Mouse (Mus musculus): ENCODE data around the gene Bcl2l15. TPM values are rescaled to one million over a fixed set of nuclear protein-coding genes. Genes with fewer than 3 reads are reported as not detected.

Gene Bcl2l15
- total RNA-seq, 2 experiments from 2014 or later, result 1.9 TPM

- no peak for ATAC-seq (replicated peaks; ENCODE audit: poor library complexity)
Measured at GRCm38 (mm10) chr3:103864200-103864599, 31.8 kb downstream of the Bcl2l15 start.

GRCm38 (mm10) chr3:103867424-103867971, 35.1 kb downstream of the Bcl2l15 start:
- ATAC-seq (replicated peaks; ENCODE audit: poor library complexity), result no peak

GRCm38 (mm10) chr3:103868008-103868407, 35.6 kb downstream of the Bcl2l15 start:
- ATAC-seq (replicated peaks; ENCODE audit: poor library complexity), result no peak

- ATAC-seq (replicated peaks; ENCODE audit: poor library complexity), result peak; percentile 91
Measured at GRCm38 (mm10) chr3:103872663-103873098, 40.3 kb downstream of the Bcl2l15 start.

GRCm38 (mm10) chr3:103874329-103874728, 41.9 kb downstream of the Bcl2l15 start:
- ATAC-seq (replicated peaks; ENCODE audit: poor library complexity), result peak; percentile 60; the same call in 1 of the 2 replicates

- no peak for ATAC-seq (replicated peaks; ENCODE audit: poor library complexity)
Measured at GRCm38 (mm10) chr3:103885946-103886345, 53.5 kb downstream of the Bcl2l15 start.

- ATAC-seq (replicated peaks; ENCODE audit: poor library complexity), result peak; percentile 79
Measured at GRCm38 (mm10) chr3:103887581-103887980, 55.2 kb downstream of the Bcl2l15 start.

GRCm38 (mm10) chr3:103893374-103893773, 61.0 kb downstream of the Bcl2l15 start:
- ATAC-seq (replicated peaks; ENCODE audit: poor library complexity), result no peak

Other genes with a start within 250 kb of the Bcl2l15 start
- 0.12 and 0.20 TPM in 2 replicates for gene Atg4a-ps, start 186.5 kb upstream of the Bcl2l15 start, total RNA-seq (2015)
- gene Atg4a-ps, start 186.5 kb upstream of the Bcl2l15 start, total RNA-seq (2017), result 0.47 and 1.3 TPM in 2 replicates
- 0.37 and 0.49 TPM in 2 replicates for gene Olfml3, start 94.6 kb upstream of the Bcl2l15 start, total RNA-seq (2015)
- gene Olfml3, start 94.6 kb upstream of the Bcl2l15 start, total RNA-seq (2017), result 0.25 and 0.57 TPM in 2 replicates
- not detected in 2 replicates for gene Gm10964, start 93.2 kb upstream of the Bcl2l15 start, total RNA-seq (2015)
- gene Gm10964, start 93.2 kb upstream of the Bcl2l15 start, total RNA-seq (2017), result not detected in 2 replicates
- gene Hipk1, start 41.0 kb upstream of the Bcl2l15 start, total RNA-seq (2015), result 141 and 146 TPM in 2 replicates
- gene Hipk1, start 41.0 kb upstream of the Bcl2l15 start, total RNA-seq (2017), result 68.5 and 76.9 TPM in 2 replicates
- 21.4 and 23.9 TPM in 2 replicates for gene Dclre1b, start 23.2 kb upstream of the Bcl2l15 start, total RNA-seq (2015)
- gene Dclre1b, start 23.2 kb upstream of the Bcl2l15 start, total RNA-seq (2017), result 15.4 and 18.5 TPM in 2 replicates
- gene Ap4b1, start 23.1 kb upstream of the Bcl2l15 start, total RNA-seq (2015), result 17.5 and 18.1 TPM in 2 replicates
- 17.9 and 20.7 TPM in 2 replicates for gene Ap4b1, start 23.1 kb upstream of the Bcl2l15 start, total RNA-seq (2017)
- gene Gm43064, start 23.0 kb upstream of the Bcl2l15 start, total RNA-seq (2015), result 0.64 TPM in 1 of 2 replicates, not detected in the other
- not detected in 2 replicates for gene Gm43064, start 23.0 kb upstream of the Bcl2l15 start, total RNA-seq (2017)
- 78.1 and 81.2 TPM in 2 replicates for gene Ptpn22, start 27.2 kb downstream of the Bcl2l15 start, total RNA-seq (2015)
- gene Ptpn22, start 27.2 kb downstream of the Bcl2l15 start, total RNA-seq (2017), result 45.3 and 57.6 TPM in 2 replicates
- 56.7 and 62.2 TPM in 2 replicates for gene Rsbn1, start 81.5 kb downstream of the Bcl2l15 start, total RNA-seq (2015)
- 52.8 and 57.6 TPM in 2 replicates for gene Rsbn1, start 81.5 kb downstream of the Bcl2l15 start, total RNA-seq (2017)
- gene Phtf1, start 135.5 kb downstream of the Bcl2l15 start, total RNA-seq (2015), result 18.8 and 20.3 TPM in 2 replicates
- gene Phtf1, start 135.5 kb downstream of the Bcl2l15 start, total RNA-seq (2017), result 27.3 and 32.7 TPM in 2 replicates